Mouse (Mus musculus): Measurements from ENCODE around the gene Ift122.
"Not testable (repeated sequence)": the region's sequence is repeated elsewhere in the genome, so short reads cannot be mapped to it uniquely, and the experiment has no call there.

Gene Ift122

DNA sequence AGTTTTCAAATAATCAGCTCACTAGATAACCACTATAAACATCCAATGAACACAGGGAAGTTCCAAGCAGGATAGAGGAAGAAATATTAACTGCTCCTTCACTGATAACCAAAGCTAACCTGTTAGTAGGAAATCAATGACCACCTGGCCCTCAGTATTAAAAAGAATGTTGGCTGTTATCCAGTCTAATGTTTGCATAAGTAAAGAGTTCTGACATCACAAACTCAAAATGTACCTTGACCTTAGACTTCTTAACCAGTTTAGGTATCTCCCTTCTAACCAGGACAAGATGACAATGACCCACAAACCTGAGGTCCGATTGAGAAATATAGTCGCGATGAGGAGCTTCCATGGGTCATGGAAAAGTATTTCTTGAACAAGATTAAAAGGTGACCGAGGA lies 8.3 kb upstream of the Ift122 start:
- in situ Hi-C loops (cut with MboI; ENCODE audit: low sequenced_read_pairs) = no loop called here

DNA sequence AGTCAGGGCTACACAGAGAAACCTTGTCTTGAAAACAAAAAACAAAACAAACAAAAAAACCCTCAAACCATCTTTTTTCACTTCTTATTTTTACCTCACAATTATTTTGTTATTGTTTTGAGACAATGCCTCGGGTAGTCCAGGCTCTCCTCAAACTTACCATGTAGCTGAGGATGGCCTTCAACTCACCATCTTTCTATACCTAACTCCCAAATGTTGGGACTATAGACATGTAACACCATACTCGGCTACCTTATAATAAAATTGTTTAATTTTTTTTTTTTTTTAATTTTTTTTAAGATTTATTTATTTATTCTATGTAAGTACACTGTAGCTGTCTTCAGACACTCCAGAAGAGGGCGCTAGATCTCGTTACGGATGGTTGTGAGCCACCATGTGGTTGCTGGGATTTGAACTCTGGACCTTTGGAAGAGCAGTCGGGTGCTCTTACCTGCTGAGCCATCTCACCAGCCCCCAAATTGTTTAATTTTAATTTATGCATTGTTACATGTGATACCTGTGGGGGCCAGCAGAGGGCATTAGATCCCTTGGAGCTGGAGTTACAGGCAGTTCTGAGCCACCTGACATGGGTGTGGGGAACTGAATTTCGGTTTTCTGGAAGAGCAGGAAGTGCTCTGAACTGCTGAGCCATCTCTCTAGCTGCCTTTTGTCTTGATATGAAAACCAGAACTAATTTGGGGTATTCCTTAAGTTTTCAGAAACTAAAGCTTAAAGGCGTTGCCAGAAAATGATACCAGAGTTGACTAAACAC lies 6.4 kb upstream of the Ift122 start:
- in situ Hi-C loops (cut with MboI; ENCODE audit: low sequenced_read_pairs) = no loop called here

DNA sequence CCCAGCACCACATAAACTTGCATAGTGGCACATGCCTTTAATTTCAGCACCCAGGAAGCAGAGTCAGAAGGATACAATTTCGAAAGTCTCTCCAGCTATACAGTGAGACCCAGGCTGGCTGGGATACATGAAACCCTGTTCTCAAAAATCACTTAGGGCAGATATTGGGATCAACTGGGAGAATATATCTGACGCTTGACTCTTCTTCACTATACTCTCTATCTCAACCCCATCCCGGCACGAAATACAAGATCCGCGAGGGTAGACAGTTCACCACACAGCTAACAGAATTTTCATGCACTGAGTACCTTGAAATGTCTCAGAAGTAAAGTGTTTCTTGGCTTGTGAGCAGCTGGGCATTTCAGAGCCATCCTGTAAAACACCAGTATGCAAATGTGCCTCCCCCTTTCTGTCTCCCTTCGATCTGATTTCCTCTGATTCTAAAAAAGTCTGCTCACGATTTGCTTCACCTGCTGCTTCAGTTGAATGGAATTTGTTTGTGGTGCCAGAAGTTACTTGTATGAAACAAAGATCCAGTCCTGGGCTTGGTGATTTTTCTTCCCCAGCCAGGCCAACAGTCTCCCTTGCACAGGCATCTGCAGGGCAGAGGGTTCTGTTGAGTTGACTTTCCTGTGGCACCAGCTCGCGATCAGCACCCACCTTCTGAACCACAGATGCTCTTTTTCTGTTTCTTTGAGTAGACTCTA lies 4.5 kb upstream of the Ift122 start:
- in situ Hi-C loops (cut with MboI; ENCODE audit: low sequenced_read_pairs) = no loop called here

DNA sequence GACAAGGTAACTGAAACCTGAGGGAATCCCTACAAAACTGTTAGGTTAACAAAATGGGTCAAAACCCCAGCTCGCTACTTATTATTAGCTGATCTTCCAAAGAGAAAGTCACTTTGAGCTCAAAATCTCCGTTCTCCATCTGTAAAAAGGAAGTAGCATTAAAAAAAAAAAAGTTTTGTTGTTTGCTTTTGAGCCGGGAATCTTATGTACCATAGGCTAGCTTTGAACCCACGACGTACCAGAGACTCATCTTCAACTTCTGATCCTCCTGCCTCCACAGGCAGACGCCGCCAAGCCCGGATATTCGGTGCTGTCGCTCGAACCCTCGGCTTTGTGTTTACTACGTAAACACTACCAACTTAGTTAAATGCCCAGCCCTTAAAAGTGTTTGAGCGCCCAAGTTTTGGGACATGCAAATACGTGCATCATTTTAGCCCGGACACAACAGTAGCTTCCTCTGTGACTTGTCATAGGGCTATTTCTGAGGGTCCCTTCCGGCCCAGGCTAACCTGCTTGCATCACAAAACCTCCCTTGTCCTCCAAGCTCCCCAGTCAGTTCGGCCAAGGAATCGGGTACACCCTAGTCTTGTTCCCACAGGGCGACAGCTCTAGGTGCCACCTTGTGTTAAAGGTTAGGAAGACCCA lies 702 bp upstream of the Ift122 start:
- in situ Hi-C loops (cut with MboI; ENCODE audit: low sequenced_read_pairs) = no loop called here

DNA sequence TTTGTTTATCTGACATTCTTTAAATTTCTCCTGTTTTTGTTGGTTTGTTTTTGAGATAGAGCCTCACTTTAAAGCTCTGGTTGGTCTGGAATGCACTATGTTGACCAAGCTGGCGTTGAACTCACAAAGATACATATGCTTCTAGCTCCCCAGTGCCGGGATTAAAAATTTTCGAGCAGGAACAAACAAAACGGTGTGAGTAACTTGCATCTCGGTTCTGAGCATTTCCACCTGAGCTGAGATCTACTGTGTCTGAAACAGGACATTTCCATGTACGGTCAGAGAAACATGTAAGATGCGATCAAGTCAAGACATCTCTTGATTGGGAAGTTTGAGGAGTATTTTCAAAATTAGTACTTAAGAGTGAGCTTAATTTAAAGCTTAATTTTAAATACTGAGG lies 715 bp downstream of the Ift122 start:
- in situ Hi-C loops (cut with MboI; ENCODE audit: low sequenced_read_pairs) = no loop called here

DNA sequence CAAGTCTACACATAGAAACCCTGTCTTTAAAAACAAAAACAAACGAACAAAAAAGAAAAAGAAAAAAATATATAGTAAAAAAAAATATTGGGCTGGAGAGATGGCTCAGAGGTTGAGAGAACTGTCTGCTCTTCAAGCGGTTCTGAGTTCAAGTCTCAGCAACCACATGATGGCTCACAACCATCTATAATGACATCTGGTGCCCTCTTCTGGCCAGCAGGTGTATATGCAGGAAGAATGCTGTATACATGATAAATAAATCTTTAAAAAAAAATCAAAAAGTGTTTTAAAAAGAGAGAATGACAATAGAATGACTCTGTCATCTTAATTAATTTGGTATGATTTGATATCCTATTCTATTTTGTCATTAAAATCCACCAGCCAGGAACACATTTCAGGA lies 1.2 kb downstream of the Ift122 start:
- in situ Hi-C loops (cut with MboI; ENCODE audit: low sequenced_read_pairs) = no loop called here

DNA sequence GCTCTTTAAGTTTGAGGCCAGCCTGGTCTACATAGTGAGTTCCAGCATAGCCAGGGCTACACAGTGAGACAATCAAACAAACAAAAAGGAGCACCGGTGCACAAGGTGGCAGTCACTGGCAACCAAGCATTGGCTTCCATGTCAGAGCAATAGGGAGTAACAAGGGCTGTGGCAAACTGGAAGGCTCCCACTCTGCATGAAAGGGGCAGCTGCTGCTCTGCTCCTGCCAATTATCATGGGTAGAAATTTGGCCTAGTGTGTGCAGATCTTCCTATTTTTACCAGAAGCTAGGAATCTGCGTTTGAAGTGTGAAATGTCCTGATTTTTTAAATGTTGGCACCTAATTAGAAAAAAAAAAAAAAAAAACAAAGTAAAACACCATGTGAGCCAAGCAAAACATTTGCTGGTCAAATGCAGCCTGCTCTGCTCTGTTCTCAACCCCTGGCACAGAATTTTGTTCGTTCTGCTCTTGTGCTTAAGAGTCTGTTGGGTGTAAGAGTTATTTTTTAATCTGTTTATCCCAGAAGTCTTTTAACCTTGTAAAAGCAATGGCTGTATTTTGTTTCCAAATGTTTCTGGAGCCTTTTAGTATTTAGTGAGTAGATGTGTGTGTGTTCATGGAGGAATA lies 2.6 kb downstream of the Ift122 start:
- in situ Hi-C loops (cut with MboI; ENCODE audit: low sequenced_read_pairs) = no loop called here

DNA sequence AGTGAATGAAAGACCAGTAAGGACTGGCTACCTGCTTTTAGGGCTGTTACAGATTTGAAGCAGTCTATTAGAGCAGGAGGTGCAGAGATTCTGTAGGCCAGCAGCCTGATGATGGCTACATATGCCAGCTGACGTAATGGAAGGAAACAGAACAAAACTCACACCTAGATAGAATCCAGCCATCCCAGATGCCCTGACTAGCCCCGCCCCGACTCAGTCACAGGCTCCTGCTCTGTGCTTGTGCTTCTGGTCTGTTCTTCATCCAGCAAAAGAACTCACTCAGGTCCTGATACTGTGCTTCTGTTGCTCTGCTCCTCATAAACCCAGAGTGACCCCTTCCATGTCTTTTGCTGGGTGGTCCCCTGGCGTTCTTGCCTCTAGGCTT lies 3.1 kb downstream of the Ift122 start:
- in situ Hi-C loops (cut with MboI; ENCODE audit: low sequenced_read_pairs) = no loop called here

DNA sequence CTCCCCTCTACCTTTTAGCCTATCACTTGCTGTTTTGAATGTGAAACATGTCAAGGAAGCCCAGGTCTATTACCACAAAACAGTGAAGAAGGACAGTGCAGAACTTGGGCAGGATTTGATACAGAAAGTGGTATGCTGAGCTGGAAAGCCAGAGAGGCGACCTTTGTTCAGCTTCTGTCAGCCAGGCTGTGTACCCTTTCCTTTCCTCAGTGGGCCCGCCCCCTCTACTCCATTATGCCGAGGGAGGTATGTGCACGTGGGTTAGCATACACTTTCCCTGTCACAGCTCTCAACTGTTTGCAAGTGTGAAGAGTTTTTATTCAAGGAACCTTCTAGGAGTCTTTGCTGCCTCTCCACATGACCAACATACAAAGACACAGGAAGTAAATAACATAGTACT lies 6.0 kb downstream of the Ift122 start:
- in situ Hi-C loops (cut with MboI; ENCODE audit: low sequenced_read_pairs) = no loop called here

DNA sequence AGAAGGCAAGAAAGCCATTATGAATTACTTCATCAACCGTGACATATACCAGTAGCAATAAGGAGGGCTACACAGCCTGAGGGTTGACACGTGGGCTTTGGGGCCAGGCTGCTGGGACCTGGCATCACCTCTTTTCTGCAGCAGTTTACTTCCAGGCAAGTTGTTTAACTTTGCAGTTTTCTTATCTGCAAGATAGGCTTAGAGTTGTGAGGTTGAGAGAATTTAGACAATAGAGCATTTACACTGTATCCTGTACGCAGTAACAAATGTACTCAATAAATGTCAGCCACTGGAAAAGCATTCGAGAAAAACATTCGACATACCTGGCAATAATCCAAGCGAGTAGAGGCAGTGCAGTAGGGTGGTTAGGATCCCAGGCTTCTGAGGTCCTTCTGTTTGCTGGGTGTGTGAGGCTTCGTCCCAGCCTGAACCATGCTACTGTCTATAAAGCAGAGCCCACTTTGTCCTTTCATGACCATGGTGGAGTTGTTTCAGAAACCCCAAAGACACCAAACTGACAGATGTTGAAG lies 6.8 kb downstream of the Ift122 start:
- in situ Hi-C loops (cut with MboI; ENCODE audit: low sequenced_read_pairs) = no loop called here

DNA sequence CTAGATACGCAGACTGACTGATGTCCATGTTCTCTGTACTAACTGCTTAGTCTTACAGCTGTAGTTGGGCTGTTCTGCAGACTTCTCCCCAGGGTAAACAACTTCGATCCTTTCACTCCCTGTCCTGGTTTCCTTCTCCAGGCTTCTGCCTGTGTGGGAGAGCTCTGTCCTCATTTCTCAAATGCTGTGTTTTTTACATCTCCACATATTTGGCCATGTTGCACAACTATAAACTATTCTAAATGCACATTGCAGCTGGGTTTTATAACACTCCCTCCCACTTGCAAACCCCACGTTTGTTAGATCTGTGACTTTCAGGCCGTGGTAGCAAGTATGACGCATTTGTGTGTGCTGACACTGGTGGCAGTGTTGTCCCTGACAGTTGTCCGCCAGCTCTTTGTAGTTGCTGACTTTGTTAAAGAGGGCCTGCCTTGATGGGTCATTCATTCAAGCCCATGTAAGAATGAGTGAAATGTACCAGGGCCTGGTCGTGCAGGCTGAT lies 10.1 kb downstream of the Ift122 start:
- in situ Hi-C loops (cut with MboI; ENCODE audit: low sequenced_read_pairs) = no loop called here

DNA sequence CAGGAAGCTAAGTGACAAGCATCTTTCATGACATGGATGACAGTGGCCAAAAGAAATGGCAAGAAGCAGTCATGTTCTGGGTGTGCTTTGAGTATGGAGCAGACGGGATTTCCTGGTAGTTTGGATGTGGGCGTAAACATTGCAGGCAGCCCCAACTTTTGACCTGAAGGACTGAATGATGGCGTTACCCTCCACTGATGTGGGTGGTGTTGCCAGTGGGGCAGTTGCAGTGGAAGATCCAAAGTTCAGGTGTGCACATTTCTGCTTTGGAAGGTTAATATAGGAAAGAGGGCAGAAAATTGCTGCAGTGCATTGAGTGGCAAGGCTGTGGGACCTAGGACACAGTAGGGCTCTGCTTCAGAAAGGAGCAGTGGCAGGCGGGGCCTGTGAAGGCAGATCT lies 12.0 kb downstream of the Ift122 start:
- in situ Hi-C loops (cut with MboI; ENCODE audit: low sequenced_read_pairs) = no loop called here

DNA sequence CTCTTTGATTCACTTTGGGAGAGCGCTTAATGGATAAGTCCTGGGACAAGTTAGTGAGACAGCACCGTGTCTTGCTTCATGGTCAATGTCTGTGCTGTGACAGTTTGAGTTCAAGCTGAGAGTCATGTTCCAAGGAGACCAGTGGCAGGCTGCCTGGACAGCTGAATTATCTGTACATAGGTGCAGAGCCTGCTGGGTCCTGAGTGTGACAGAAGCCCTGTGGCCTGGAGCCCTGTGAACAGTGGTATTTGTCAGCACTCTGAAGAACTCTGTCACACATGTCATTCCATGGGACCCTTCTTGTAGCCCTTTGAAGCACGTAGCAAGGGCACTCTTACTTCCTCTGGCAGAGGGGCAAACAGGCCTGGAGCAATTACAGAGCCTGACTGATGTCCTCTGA lies 13.9 kb downstream of the Ift122 start:
- in situ Hi-C loops (cut with MboI; ENCODE audit: low sequenced_read_pairs) = not testable (repeated sequence)

DNA sequence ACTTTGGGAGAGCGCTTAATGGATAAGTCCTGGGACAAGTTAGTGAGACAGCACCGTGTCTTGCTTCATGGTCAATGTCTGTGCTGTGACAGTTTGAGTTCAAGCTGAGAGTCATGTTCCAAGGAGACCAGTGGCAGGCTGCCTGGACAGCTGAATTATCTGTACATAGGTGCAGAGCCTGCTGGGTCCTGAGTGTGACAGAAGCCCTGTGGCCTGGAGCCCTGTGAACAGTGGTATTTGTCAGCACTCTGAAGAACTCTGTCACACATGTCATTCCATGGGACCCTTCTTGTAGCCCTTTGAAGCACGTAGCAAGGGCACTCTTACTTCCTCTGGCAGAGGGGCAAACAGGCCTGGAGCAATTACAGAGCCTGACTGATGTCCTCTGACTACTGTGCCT lies 18.0 kb downstream of the Ift122 start:
- in situ Hi-C loops (cut with MboI; ENCODE audit: low sequenced_read_pairs) = not testable (repeated sequence)

DNA sequence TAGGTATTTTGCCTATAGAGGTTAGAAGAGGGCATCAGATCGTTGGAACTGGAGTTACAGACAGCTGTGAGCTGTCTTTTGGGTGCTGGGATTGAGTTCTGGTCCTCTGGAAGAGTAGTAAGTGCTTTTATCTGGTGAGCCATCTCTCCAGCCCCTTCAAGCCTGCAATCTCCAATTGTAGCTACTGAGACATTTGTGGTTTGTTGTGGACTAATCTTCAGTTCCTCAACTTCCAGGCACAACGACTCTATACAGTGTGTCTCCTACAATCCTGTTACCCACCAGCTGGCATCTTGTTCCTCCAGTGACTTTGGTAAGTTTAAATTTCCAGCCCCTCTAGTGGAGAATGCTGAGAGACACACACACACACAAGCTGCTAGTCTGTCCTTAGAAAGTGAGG lies 24.0 kb downstream of the Ift122 start:
- in situ Hi-C loops (cut with MboI; ENCODE audit: low sequenced_read_pairs) = loop anchor here (25.0 kb wide), 1 partner anchor 260 kb away; no protein-coding TSS in a partner anchor

DNA sequence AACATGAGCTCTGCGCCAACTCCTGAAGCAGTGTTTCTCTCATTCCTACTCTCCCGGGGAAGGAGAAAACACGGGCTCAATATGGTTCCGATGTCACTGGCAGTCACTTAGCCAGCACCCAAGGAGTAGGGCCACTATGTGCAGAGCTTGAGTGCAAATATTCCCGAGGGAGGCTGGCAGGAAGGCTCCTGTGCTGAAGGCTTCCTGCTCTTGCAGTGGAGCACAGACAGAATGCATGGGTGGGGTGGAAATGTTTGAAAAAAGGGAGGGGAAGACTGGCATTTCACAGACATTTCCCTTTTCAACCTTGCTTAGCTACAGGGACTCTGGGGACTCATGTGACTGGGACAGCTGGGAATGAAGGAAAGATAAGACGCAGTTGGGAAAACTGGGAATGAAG lies 25.4 kb downstream of the Ift122 start:
- in situ Hi-C loops (cut with MboI; ENCODE audit: low sequenced_read_pairs) = loop anchor here (25.0 kb wide), 1 partner anchor 259 kb away; no protein-coding TSS in a partner anchor

DNA sequence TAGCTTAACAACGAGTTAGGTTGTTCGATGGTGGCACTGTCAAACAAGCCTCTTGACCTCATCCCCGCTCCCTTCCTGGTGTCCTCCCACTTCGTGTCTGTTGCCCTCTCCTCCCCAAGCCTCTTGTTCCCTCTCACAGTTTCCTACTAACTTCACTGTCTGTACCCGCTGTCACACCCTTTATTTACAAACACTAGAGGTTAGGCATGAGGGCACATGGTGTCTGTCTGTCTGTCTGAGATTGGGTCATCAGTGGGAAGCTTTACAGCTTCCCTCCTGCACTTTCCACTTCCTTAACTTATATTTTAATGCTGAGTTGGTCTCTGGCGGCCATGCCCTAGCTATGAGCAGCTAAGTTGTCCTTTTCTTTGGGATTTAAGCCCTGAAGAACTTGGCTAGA lies 26.5 kb downstream of the Ift122 start:
- in situ Hi-C loops (cut with MboI; ENCODE audit: low sequenced_read_pairs) = loop anchor here (25.0 kb wide), 1 partner anchor 258 kb away; no protein-coding TSS in a partner anchor

DNA sequence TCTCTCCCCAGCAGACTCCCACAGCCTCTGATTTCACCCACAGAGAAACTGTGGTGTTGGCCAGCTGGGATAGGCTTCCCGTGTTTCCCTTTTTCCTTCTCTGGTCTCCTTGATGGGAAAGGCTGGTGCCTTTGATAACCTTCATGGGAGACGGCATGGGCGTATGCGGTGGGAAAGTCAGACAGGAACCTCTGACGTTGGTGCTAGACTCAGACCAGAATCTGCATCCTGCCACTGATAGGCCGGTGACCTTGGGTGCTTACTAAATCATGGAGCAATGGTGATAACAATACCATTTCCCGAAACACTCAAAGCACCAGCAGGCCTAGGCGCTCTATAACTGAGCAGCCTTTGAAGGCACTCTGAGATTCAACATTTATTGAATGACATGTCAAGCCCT lies 27.5 kb downstream of the Ift122 start:
- in situ Hi-C loops (cut with MboI; ENCODE audit: low sequenced_read_pairs) = loop anchor here (25.0 kb wide), 1 partner anchor 257 kb away; no protein-coding TSS in a partner anchor

DNA sequence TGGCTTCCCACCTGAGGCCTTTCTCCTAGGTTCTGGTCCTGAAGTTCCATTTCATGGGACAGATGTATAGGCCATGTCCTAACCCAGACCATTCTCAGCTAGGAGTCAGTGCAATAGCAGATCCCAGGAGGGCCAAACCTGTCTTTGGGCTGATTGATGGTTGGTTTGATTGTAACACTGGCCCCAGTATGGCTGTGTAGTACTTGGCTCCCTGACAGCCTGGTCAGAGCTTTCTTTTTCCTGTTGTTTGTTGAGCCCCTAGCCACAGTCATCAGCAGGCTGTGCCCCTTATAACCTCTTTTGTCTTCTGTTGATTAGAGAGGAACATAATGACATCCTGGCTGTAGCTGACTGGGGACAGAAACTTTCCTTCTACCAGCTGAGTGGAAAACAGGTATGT lies 30.7 kb downstream of the Ift122 start:
- in situ Hi-C loops (cut with MboI; ENCODE audit: low sequenced_read_pairs) = loop anchor here (25.0 kb wide), 1 partner anchor 253 kb away; no protein-coding TSS in a partner anchor

DNA sequence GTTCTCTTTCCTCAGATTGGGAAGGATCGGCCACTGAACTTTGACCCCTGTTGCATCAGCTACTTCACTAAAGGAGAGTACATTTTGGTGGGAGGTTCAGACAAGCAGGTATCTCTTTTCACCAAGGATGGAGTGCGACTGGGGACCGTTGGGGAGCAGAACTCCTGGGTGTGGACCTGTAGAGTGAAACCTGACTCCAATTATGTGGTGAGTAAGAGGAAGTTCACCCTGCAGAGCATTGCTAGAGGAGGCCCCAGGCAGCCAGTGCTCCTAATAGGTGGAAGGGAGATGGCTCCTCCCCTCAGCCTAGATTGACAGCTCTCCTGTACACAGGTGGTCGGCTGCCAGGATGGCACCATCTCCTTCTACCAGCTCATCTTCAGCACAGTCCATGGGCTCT lies 33.6 kb downstream of the Ift122 start:
- in situ Hi-C loops (cut with MboI; ENCODE audit: low sequenced_read_pairs) = loop anchor here (25.0 kb wide), 1 partner anchor 250 kb away; no protein-coding TSS in a partner anchor

DNA sequence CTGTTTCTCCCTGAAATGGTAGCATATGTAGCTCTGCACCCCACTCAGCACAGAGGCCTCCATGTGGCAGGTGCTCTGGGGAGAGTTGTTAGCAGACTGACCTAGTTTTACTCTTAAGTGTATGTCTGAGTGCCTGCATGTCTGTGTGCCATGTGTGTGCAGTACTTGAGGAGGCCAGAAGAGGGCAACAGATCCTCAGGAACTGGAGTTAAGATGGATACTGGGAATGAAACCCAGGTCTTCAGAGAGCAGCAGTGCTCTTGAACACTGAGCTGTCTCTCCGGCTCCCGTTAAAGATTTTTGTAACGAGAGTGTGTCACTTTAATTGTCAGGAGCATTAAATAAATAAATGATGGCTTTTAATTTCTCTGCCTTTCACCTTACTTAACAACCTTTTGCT lies 35.0 kb downstream of the Ift122 start:
- in situ Hi-C loops (cut with MboI; ENCODE audit: low sequenced_read_pairs) = loop anchor here (25.0 kb wide), 1 partner anchor 249 kb away; no protein-coding TSS in a partner anchor

Measured in CH12F3 (cell line).